11 mouse cellular contexts compared by ENCODE assay signal in genomic region chr3:107739966-107740365, GRCm38 (mm10). TPM values are rescaled to one million over a fixed set of nuclear protein-coding genes. Genes with fewer than 3 reads are reported as not detected.
DNase-seq lines count a peak whose midpoint lies in the region; ATAC-seq lines count a peak whose summit lies in the region.
"Had no signal": no experiment of that assay in that cellular context is flagged by ENCODE, and none has a peak within 500 bp of the region (broad histone marks: within the 10 kb centered on the region; RNA-seq: fewer than 3 reads in every experiment).

No protein-coding gene starts in this region.

- H3K27ac ChIP-seq in heart, embryonic 13.5 days (replicated peaks) = peak overlapping the region; percentile 83
- H3K27ac ChIP-seq in embryonic facial prominence, embryonic 12.5 days = peak overlapping the region; percentile 80
- H3K27ac ChIP-seq in intestine, embryonic 15.5 days = no peak overlapping the region

- H3K9me3 ChIP-seq in heart, embryonic 13.5 days = no peaks in the 10 kb centered on the region
- H3K9me3 ChIP-seq in embryonic facial prominence, embryonic 12.5 days = no peaks in the 10 kb centered on the region
- no peaks in the 10 kb centered on the region for H3K9me3 ChIP-seq in intestine, embryonic 15.5 days
- H3K9me3 ChIP-seq: G1E; megakaryocyte, embryonic 14.5 days had no signal

- H3K27me3 ChIP-seq in heart, embryonic 13.5 days (replicated peaks) = no peaks in the 10 kb centered on the region
- H3K27me3 ChIP-seq in embryonic facial prominence, embryonic 12.5 days = no peaks in the 10 kb centered on the region
- H3K27me3 ChIP-seq in intestine, embryonic 15.5 days (replicated peaks) = no peaks in the 10 kb centered on the region

- H3K4me3 ChIP-seq in heart, embryonic 13.5 days = no peak overlapping the region
- H3K4me3 ChIP-seq in embryonic facial prominence, embryonic 12.5 days = no peak overlapping the region
- no peak overlapping the region for H3K4me3 ChIP-seq in intestine, embryonic 15.5 days (replicated peaks)
- H3K4me3 ChIP-seq: megakaryocyte, embryonic 14.5 days had no signal

- intact Hi-C loops in heart, postnatal 36 days (cut with DNase I) = loop anchor here (2.0 kb wide), 1 partner anchor 33 kb away; no protein-coding TSS in a partner anchor

- 65% methylated on average over 2 of the region's 2 CpGs for WGBS in heart, embryonic 13.5 days
- 66% methylated on average over 2 of the region's 2 CpGs for WGBS in embryonic facial prominence, embryonic 12.5 days
- 75% methylated on average over 2 of the region's 2 CpGs for WGBS in intestine, embryonic 15.5 days

- H3K9ac ChIP-seq in heart, embryonic 13.5 days = peak overlapping the region; percentile 64
- H3K9ac ChIP-seq in embryonic facial prominence, embryonic 12.5 days = no peak overlapping the region
- H3K9ac ChIP-seq in intestine, embryonic 15.5 days = no peak overlapping the region

- H3K4me2 ChIP-seq in heart, embryonic 13.5 days = 0 out of 2 replicates have a peak overlapping the region, but pooled peaks have one; percentile 30
- no peak overlapping the region for H3K4me2 ChIP-seq in embryonic facial prominence, embryonic 12.5 days (replicated peaks)
- H3K4me2 ChIP-seq in intestine, embryonic 15.5 days (replicated peaks) = no peak overlapping the region

- no peak for ATAC-seq in heart, embryonic 13.5 days (ENCODE audit: extremely low read depth, insufficient number of reproducible peaks, low FRiP score, low TSS enrichment)
- ATAC-seq in embryonic facial prominence, embryonic 12.5 days (ENCODE audit: insufficient number of reproducible peaks, insufficient read depth, low FRiP score, low TSS enrichment) = no peak
- peak; percentile 35 for ATAC-seq in intestine, embryonic 15.5 days

- peaks cover 18% of the 10 kb centered on the region for H3K36me3 ChIP-seq in heart, embryonic 13.5 days
- H3K36me3 ChIP-seq in embryonic facial prominence, embryonic 12.5 days = no peaks in the 10 kb centered on the region
- no peaks in the 10 kb centered on the region for H3K36me3 ChIP-seq in intestine, embryonic 15.5 days
- H3K36me3 ChIP-seq: G1E had no signal

- DNase-seq in heart, postnatal 36 days = no peak
- peak; percentile 85 for DNase-seq in 3T3-L1 (ENCODE audit: low read depth, low spot score)
- DNase-seq in cerebellum, adult 8-10 months = no peak
- no peak for DNase-seq in spleen, adult 12 weeks (ENCODE audit: low spot score)
- DNase-seq in layer of hippocampus, adult 9-11 months = no peak
- DNase-seq: spleen, adult 18-20 months had no signal

- peaks cover 56% of the 10 kb centered on the region for H3K4me1 ChIP-seq in heart, embryonic 13.5 days
- peaks cover 25% of the 10 kb centered on the region for H3K4me1 ChIP-seq in embryonic facial prominence, embryonic 12.5 days
- peaks cover 29% of the 10 kb centered on the region for H3K4me1 ChIP-seq in intestine, embryonic 15.5 days (replicated peaks)

RNA-seq across cellular contexts. Expression of gene Csf1, which starts 20.3 kb away (rescaled TPM):
- polyA plus RNA-seq in heart, embryonic 13.5 days (2015; fragmentation: Nextera tagmentation; extraction: Ambion mirVana) = 8.3 and 11.6 TPM in 2 replicates
- total RNA-seq in heart, postnatal 36 days (2021) = 10 to 100 TPM; 34.4 to 49.5 TPM
- 7.2 TPM in 2 replicates for polyA plus RNA-seq in embryonic facial prominence, embryonic 12.5 days (2016; fragmentation: Nextera tagmentation; extraction: Ambion mirVana)
- polyA plus RNA-seq in intestine, embryonic 15.5 days (2015; fragmentation: Nextera tagmentation; extraction: Ambion mirVana) = 12.1 and 13.3 TPM in 2 replicates

RNA-seq across cellular contexts. Expression of gene Ahcyl1, which starts 43.6 kb away (rescaled TPM):
- 45.8 and 48.9 TPM in 2 replicates for polyA plus RNA-seq in heart, embryonic 13.5 days (2015; fragmentation: Nextera tagmentation; extraction: Ambion mirVana)
- total RNA-seq in heart, postnatal 36 days (2021) = 10 to 100 TPM; 77.8 to 80.6 TPM
- polyA plus RNA-seq in embryonic facial prominence, embryonic 12.5 days (2016; fragmentation: Nextera tagmentation; extraction: Ambion mirVana) = 110 and 119 TPM in 2 replicates
- polyA plus RNA-seq in intestine, embryonic 15.5 days (2015; fragmentation: Nextera tagmentation; extraction: Ambion mirVana) = 77.6 and 79.8 TPM in 2 replicates
